Mouse (Mus musculus): ENCODE data around the gene Hist1h3a. TPM values are rescaled to one million over a fixed set of nuclear protein-coding genes. Genes with fewer than 3 reads are reported as not detected.
"Not testable (repeated sequence)": the region's sequence is repeated elsewhere in the genome, so short reads cannot be mapped to it uniquely, and the experiment has no call there.

The Hist1h3a gene
- polyA plus RNA-seq, 1 experiment from 2014 or later: 2.6 TPM

GRCm38 (mm10) chr13:23749563-23750121 lies 12.5 kb downstream of the Hist1h3a start:
- H3K9ac ChIP-seq (ENCODE audit: low read length): no peak overlapping the region
- WGBS: 88% methylated on average over 5 of the region's 5 CpGs
- no peak overlapping the region for H3K4me2 ChIP-seq (ENCODE audit: low read length)
- peaks cover 0 to 21% of the 10 kb centered on the region in 2 experiments; a peak in 2 of 4 replicates for H3K4me1 ChIP-seq (ENCODE audit: control insufficient read depth in 2 of 2, insufficient read depth in 2 of 2, low read length in 2 of 2)
- no peaks in the 10 kb centered on the region for H3K9me3 ChIP-seq (ENCODE audit: control insufficient read depth, low read length)
- no peaks in the 10 kb centered on the region for H3K27me3 ChIP-seq (ENCODE audit: control insufficient read depth, insufficient read depth, low read length)
- H3K4me3 ChIP-seq (ENCODE audit: control insufficient read depth in 1 of 2, insufficient read depth in 1 of 2, low read depth in 1 of 2, low read length in 2 of 2): no peak overlapping the region
- ATAC-seq (ENCODE audit: insufficient number of reproducible peaks, insufficient read depth, low FRiP score, low read depth): no peak
- H3K36me3 ChIP-seq (ENCODE audit: control insufficient read depth, insufficient read depth, low read length): no peaks in the 10 kb centered on the region
- peak overlapping the region in 1 of 2 experiments; percentile 17; a peak in 1 of 4 replicates for H3K27ac ChIP-seq (replicated peaks in 1 of 2; ENCODE audit: control insufficient read depth in 1 of 2, insufficient read depth in 1 of 2, low read depth in 2 of 2, low read length in 2 of 2)

- no peaks in the 10 kb centered on the region for H3K36me3 ChIP-seq (ENCODE audit: control insufficient read depth, insufficient read depth, low read length)
- H3K27ac ChIP-seq (replicated peaks in 1 of 2; ENCODE audit: control insufficient read depth in 1 of 2, insufficient read depth in 1 of 2, low read depth in 2 of 2, low read length in 2 of 2): peak overlapping the region; percentile 49 to 99; a peak in 3 of 4 replicates
- H3K4me1 ChIP-seq (ENCODE audit: control insufficient read depth in 2 of 2, insufficient read depth in 2 of 2, low read length in 2 of 2): peaks cover 0 to 27% of the 10 kb centered on the region in 2 experiments; a peak in 2 of 4 replicates
- no peak overlapping the region; a peak in 1 of 4 replicates for H3K4me3 ChIP-seq (ENCODE audit: control insufficient read depth in 1 of 2, insufficient read depth in 1 of 2, low read depth in 1 of 2, low read length in 2 of 2)
- H3K27me3 ChIP-seq (ENCODE audit: control insufficient read depth, insufficient read depth, low read length): no peaks in the 10 kb centered on the region
- H3K4me2 ChIP-seq (ENCODE audit: low read length): peak overlapping the region; percentile 77
- WGBS: 8% methylated on average over 4 of the region's 4 CpGs
- no peak for ATAC-seq (ENCODE audit: insufficient number of reproducible peaks, insufficient read depth, low FRiP score, low read depth)
- H3K9ac ChIP-seq (ENCODE audit: low read length): peak overlapping the region; percentile 67
- H3K9me3 ChIP-seq (ENCODE audit: control insufficient read depth, low read length): no peaks in the 10 kb centered on the region
Measured at GRCm38 (mm10) chr13:23747892-23748288, 14.3 kb downstream of the Hist1h3a start.

GRCm38 (mm10) chr13:23747081-23747891 lies 14.9 kb downstream of the Hist1h3a start:
- Histone ChIP-seq H3K4me1 (ENCODE audit: control insufficient read depth in 2 of 2, insufficient read depth in 2 of 2, low read length in 2 of 2) (peaks cover 0 to 24% of the 10 kb centered on the region in 2 experiments; a peak in 2 of 4 replicates), H3K4me3 (ENCODE audit: control insufficient read depth in 1 of 2, insufficient read depth in 1 of 2, low read depth in 1 of 2, low read length in 2 of 2) (peak overlapping the region; percentile 32 to 38), H3K36me3 (ENCODE audit: control insufficient read depth, insufficient read depth, low read length) (no peaks in the 10 kb centered on the region), H3K9ac (ENCODE audit: low read length) (peak overlapping the region; percentile 67), H3K9me3 (ENCODE audit: control insufficient read depth, low read length) (no peaks in the 10 kb centered on the region), H3K27me3 (ENCODE audit: control insufficient read depth, insufficient read depth, low read length) (no peaks in the 10 kb centered on the region), H3K27ac (replicated peaks in 1 of 2; ENCODE audit: control insufficient read depth in 1 of 2, insufficient read depth in 1 of 2, low read depth in 2 of 2, low read length in 2 of 2) (peak overlapping the region; percentile 92 to 99), H3K4me2 (ENCODE audit: low read length) (peak overlapping the region; percentile 77)
- 7% methylated on average over 11 of the region's 13 CpGs for WGBS
- ATAC-seq (ENCODE audit: insufficient number of reproducible peaks, insufficient read depth, low FRiP score, low read depth): no peak

GRCm38 (mm10) chr13:23746201-23747080 lies 15.7 kb downstream of the Hist1h3a start, which contains the start of gene Hist1h2bb:
TSS of gene Hist1h2bb (plus strand) at chr13:23746734.
- not testable (repeated sequence) for H3K27me3 ChIP-seq (ENCODE audit: control insufficient read depth, insufficient read depth, low read length); H3K9me3 ChIP-seq (ENCODE audit: control insufficient read depth, low read length); H3K36me3 ChIP-seq (ENCODE audit: control insufficient read depth, insufficient read depth, low read length)
- WGBS: under 1% methylated on average over 39 of the region's 58 CpGs
- Histone ChIP-seq H3K9ac (ENCODE audit: low read length) (peak within 1 kb of the TSS; percentile 81), H3K27ac (replicated peaks in 1 of 2; ENCODE audit: control insufficient read depth in 1 of 2, insufficient read depth in 1 of 2, low read depth in 2 of 2, low read length in 2 of 2) (peak within 1 kb of the TSS; percentile 99 to 100), H3K4me3 (ENCODE audit: control insufficient read depth in 1 of 2, insufficient read depth in 1 of 2, low read depth in 1 of 2, low read length in 2 of 2) (peak within 1 kb of the TSS; percentile 38 to 60), H3K4me2 (ENCODE audit: low read length) (peak within 1 kb of the TSS; percentile 77), H3K4me1 (ENCODE audit: control insufficient read depth in 2 of 2, insufficient read depth in 2 of 2, low read length in 2 of 2) (peaks cover 0 to 25% of the 10 kb centered on the region in 2 experiments; a peak in 2 of 4 replicates)
- peak; percentile 87 for ATAC-seq (ENCODE audit: insufficient number of reproducible peaks, insufficient read depth, low FRiP score, low read depth)

- no peaks in the 10 kb centered on the region for H3K27me3 ChIP-seq (ENCODE audit: control insufficient read depth, insufficient read depth, low read length)
- peak within 1 kb of the TSS; percentile 81 for H3K9ac ChIP-seq (ENCODE audit: low read length)
- H3K36me3 ChIP-seq (ENCODE audit: control insufficient read depth, insufficient read depth, low read length): no peaks in the 10 kb centered on the region
- H3K9me3 ChIP-seq (ENCODE audit: control insufficient read depth, low read length): no peaks in the 10 kb centered on the region
- peaks cover 0 to 29% of the 10 kb centered on the region in 2 experiments; a peak in 2 of 4 replicates for H3K4me1 ChIP-seq (ENCODE audit: control insufficient read depth in 2 of 2, insufficient read depth in 2 of 2, low read length in 2 of 2)
- peak within 1 kb of the TSS; percentile 99 to 100 for H3K27ac ChIP-seq (replicated peaks in 1 of 2; ENCODE audit: control insufficient read depth in 1 of 2, insufficient read depth in 1 of 2, low read depth in 2 of 2, low read length in 2 of 2)
- H3K4me2 ChIP-seq (ENCODE audit: low read length): peak within 1 kb of the TSS; percentile 77
- peak within 1 kb of the TSS; percentile 38 to 60 for H3K4me3 ChIP-seq (ENCODE audit: control insufficient read depth in 1 of 2, insufficient read depth in 1 of 2, low read depth in 1 of 2, low read length in 2 of 2)
- ATAC-seq (ENCODE audit: insufficient number of reproducible peaks, insufficient read depth, low FRiP score, low read depth): no peak
- WGBS: 1% methylated on average over 23 of the region's 28 CpGs
Measured at GRCm38 (mm10) chr13:23745381-23746161, 16.6 kb downstream of the Hist1h3a start, which contains the start of gene Hist1h3c. TSS of gene Hist1h3c (minus strand) at chr13:23745602.

GRCm38 (mm10) chr13:23744421-23745380 lies 17.5 kb downstream of the Hist1h3a start:
- peak overlapping the region; percentile 77 for H3K4me2 ChIP-seq (ENCODE audit: low read length)

More at GRCm38 (mm10) chr13:23744421-23745380, 17.5 kb downstream of the Hist1h3a start:
- no peak for ATAC-seq (ENCODE audit: insufficient number of reproducible peaks, insufficient read depth, low FRiP score, low read depth)
- Histone ChIP-seq H3K36me3 (ENCODE audit: control insufficient read depth, insufficient read depth, low read length) (no peaks in the 10 kb centered on the region), H3K4me1 (ENCODE audit: control insufficient read depth in 2 of 2, insufficient read depth in 2 of 2, low read length in 2 of 2) (peaks cover 0 to 32% of the 10 kb centered on the region in 2 experiments; a peak in 2 of 4 replicates), H3K9me3 (ENCODE audit: control insufficient read depth, low read length) (no peaks in the 10 kb centered on the region), H3K27me3 (ENCODE audit: control insufficient read depth, insufficient read depth, low read length) (no peaks in the 10 kb centered on the region), H3K9ac (ENCODE audit: low read length) (peak overlapping the region; percentile 74), H3K27ac (replicated peaks in 1 of 2; ENCODE audit: control insufficient read depth in 1 of 2, insufficient read depth in 1 of 2, low read depth in 2 of 2, low read length in 2 of 2) (peak overlapping the region; percentile 70 to 99), H3K4me3 (ENCODE audit: control insufficient read depth in 1 of 2, insufficient read depth in 1 of 2, low read depth in 1 of 2, low read length in 2 of 2) (peak overlapping the region; percentile 38 to 51)
- WGBS: 2% methylated on average over 13 of the region's 36 CpGs
